Mouse (Mus musculus) brain, embryonic 14.5 days (tissue): ENCODE data around the gene Cd70.

Experiments
- CTCF ChIP-seq: fragments of 200-500 bp; IDR thresholded peaks from 2 replicates; pipeline ENCODE4 v1.5.1; 2012; ENCODE audit warnings: inconsistent platforms, mild to moderate bottlenecking, moderate library complexity, borderline replicate concordance; ENCODE audit not compliant: insufficient read depth, insufficient read length; ENCODE audit errors: extremely low read depth
- POLR2A ChIP-seq: fragments of 200-500 bp; IDR thresholded peaks from 2 replicates; pipeline ENCODE4 v1.6.1; 2012; ENCODE audit warnings: mild to moderate bottlenecking, inconsistent platforms, borderline replicate concordance; ENCODE audit not compliant: poor library complexity, insufficient read depth, insufficient read length, severe bottlenecking; ENCODE audit errors: extremely low read depth

GRCm38 (mm10) chr17:57148994-57149803 lies at the start of gene Cd70:
- TF ChIP-seq CTCF (no peak), POLR2A (no peak)
